Mouse (Mus musculus) thymus, adult 2 months (tissue): ENCODE data around the gene Tff3. TPM values are rescaled to one million over a fixed set of nuclear protein-coding genes. Genes with fewer than 3 reads are reported as not detected.
A peak's percentile ranks its signal among the peaks of the same experiment; 100 is the strongest.

Experiments
- DNase-seq: peaks from one replicate; pipeline ENCODE4 v3.0.0; 2021
- H3K27ac ChIP-seq: fragments of 200-500 bp; 2 replicates; pipeline ENCODE4 v1.5.1; 2012; ENCODE audit warnings: low read length, control low read depth; ENCODE audit not compliant: control insufficient read depth, insufficient read depth
- H3K27me3 ChIP-seq: fragments of 200-500 bp; 2 replicates; pipeline ENCODE4 v1.6.1; 2012; ENCODE audit warnings: mild to moderate bottlenecking, low read length, moderate library complexity, mixed read lengths; ENCODE audit not compliant: control insufficient read depth, insufficient read depth
- H3K36me3 ChIP-seq: fragments of 200-500 bp; 2 replicates; pipeline ENCODE4 v1.6.1; 2012; ENCODE audit warnings: mild to moderate bottlenecking, low read length, moderate library complexity; ENCODE audit not compliant: control insufficient read depth, insufficient read depth
- H3K4me1 ChIP-seq: fragments of 200-500 bp; replicated peaks from 2 replicates; pipeline ENCODE4 v1.6.1; 2012; ENCODE audit warnings: low read length; ENCODE audit not compliant: control insufficient read depth, insufficient read depth
- H3K4me3 ChIP-seq: fragments of 200-500 bp; 2 replicates; pipeline ENCODE4 v1.5.1; 2012; ENCODE audit warnings: mild to moderate bottlenecking, low read length, control low read depth, moderate library complexity; ENCODE audit not compliant: control insufficient read depth, insufficient read depth
- CTCF ChIP-seq: fragments of 200-500 bp; IDR thresholded peaks from 2 replicates; pipeline ENCODE4 v1.5.1; 2012; ENCODE audit warnings: mild to moderate bottlenecking, control low read depth, low read length, moderate library complexity, borderline replicate concordance; ENCODE audit not compliant: control insufficient read depth, poor library complexity, insufficient read depth; ENCODE audit errors: extremely low read depth
- POLR2A ChIP-seq: fragments of 200-500 bp; IDR thresholded peaks from 2 replicates; pipeline ENCODE4 v1.6.1; 2012; ENCODE audit warnings: mild to moderate bottlenecking, low read length, control low read depth, moderate library complexity; ENCODE audit not compliant: control insufficient read depth, poor library complexity, insufficient read depth; ENCODE audit errors: extremely low read depth
- WGBS: fragments of 180-500 bp; shearing (Covaris S2); methylation state at CpG from one replicate; pipeline ENCODE4 v1.1.7; 2018; 5-methylcytosine and 5-hydroxymethylcytosine counted together
- polyA plus RNA-seq: library from polyadenylated mRNA; depleted of rRNA; stranded (reverse); fragments of >200 nt; gene quantifications from 2 replicates; pipeline ENCODE4 v1.2.3, GENCODE M21; 2012

Tff3 gene
- polyA plus RNA-seq, 1 experiment: 10.4 TPM

DNA sequence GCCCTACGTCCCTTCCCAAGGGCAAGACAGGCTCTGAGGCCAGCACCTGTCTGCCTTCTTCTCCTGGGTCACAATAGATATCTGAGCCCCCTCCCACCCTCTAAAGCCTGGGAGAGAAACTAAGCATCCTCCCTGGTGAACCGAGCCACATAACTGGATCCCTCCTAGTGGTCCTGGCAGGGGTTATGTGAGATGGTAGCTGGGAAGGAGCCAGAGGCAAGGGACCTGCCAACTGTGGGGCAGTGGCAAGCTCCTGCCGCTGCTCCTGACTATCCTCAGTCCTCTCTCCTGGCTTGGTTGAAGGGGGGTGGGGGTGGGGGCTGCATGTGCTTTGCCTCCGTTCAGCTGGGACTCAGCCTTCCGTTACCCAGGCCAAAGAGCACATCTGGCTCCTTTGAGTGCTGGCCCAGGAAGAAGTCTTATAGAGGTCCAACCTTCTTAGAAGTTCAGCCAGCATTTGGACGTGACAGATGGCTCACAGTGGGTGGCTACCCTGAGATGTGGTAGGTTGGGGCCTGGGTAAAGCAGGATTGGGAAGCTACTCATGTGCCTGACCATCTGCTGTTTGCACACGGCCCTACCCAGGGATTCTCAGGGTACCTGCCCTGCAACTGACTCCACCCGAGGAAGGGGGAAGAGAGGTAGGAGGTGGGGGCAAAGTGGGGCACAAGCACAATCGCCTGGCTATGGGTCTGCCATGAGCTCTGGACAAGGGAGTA is 3.7 kb downstream of the Tff3 start:
- TF ChIP-seq POLR2A (no peak), CTCF (no peak)
- H3K36me3 ChIP-seq: no peaks in the 10 kb centered on the region
- H3K4me1 ChIP-seq: no peaks in the 10 kb centered on the region
- WGBS: 81% methylated on average over 9 of the region's 9 CpGs
- no peak overlapping the region for H3K4me3 ChIP-seq
- DNase-seq: no peak
- H3K27me3 ChIP-seq: no peaks in the 10 kb centered on the region
- H3K27ac ChIP-seq: no peak overlapping the region

DNA sequence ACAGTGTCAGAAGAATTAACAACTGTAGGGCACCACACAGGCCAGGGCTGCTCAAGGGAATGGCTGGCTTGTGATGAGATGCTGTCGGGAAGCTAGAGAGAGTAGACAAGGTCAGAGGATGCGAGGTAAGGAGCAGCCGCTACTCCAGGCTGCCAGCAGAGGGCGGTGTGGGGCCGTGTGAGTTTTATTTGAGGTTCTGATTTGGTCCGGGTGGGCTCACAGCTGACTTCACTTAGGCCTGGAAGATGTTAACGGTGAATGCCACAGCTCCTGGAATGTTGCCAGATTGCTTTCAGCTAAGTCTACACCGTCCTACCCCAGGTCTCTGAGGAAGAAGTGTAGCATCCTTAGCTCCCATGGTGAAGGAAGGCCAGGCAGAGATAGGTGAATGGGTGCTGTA is 7.5 kb downstream of the Tff3 start:
- no peak overlapping the region for H3K4me3 ChIP-seq
- TF ChIP-seq CTCF (peak; percentile 96), POLR2A (no peak)
- no peak overlapping the region for H3K27ac ChIP-seq
- H3K4me1 ChIP-seq: no peaks in the 10 kb centered on the region
- DNase-seq: peak; percentile 67
- WGBS: 6% methylated on average over 8 of the region's 8 CpGs
- no peaks in the 10 kb centered on the region for H3K27me3 ChIP-seq
- peaks cover 14% of the 10 kb centered on the region for H3K36me3 ChIP-seq

DNA sequence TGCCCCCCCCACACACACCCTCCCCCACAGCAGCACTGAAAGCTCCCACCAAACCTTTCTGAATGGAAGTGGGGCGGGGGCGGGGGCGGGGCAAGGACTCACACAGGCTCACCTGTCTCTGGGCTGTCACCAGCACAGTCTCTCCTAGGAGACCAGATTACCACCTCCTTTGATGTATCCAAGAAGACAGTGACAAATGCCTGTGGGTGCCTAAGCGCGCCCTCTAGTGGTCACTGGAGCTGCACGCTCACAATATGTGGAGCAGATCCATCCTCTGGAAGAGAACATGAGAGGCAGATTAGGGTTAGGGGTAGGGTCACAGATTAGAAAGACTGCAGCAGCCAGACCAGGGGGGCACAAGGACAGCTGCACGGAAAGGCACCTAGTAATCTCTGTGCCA is 10.0 kb downstream of the Tff3 start:
- H3K36me3 ChIP-seq: peaks cover 39% of the 10 kb centered on the region
- H3K27ac ChIP-seq: no peak overlapping the region
- 9% methylated on average over 7 of the region's 7 CpGs for WGBS
- TF ChIP-seq POLR2A: no peak
- TF ChIP-seq CTCF: peak; percentile 84; the same call in 1 of the 2 replicates
- no peaks in the 10 kb centered on the region for H3K27me3 ChIP-seq
- DNase-seq: peak; percentile 82
- no peaks in the 10 kb centered on the region for H3K4me1 ChIP-seq
- H3K4me3 ChIP-seq: no peak overlapping the region

DNA sequence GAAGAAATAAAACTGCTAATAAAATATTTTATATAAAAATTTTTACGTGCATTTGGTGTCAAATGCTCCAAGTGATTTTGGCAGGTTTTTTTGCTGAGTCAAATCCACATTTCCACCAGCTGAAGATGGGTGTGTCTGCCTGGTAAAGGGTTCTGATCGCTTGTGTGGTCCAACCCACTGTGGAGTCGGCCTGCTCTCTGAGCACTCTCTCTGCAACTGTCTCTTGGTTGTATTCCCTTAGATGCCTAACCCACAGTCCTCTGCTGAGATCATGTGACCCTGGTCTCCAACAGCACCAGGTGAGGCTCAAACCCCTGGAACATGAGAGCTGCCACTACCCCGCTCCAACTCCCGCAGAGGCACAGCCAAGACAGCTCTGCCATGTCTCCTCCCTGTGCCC is 11.5 kb downstream of the Tff3 start:
- Histone ChIP-seq H3K4me1 (no peaks in the 10 kb centered on the region), H3K27me3 (no peaks in the 10 kb centered on the region), H3K36me3 (peaks cover 54% of the 10 kb centered on the region), H3K4me3 (no peak overlapping the region), H3K27ac (no peak overlapping the region)
- WGBS: 93% methylated on average over 5 of the region's 5 CpGs
- no peak for TF ChIP-seq POLR2A
- no peak for TF ChIP-seq CTCF
- DNase-seq: no peak

DNA sequence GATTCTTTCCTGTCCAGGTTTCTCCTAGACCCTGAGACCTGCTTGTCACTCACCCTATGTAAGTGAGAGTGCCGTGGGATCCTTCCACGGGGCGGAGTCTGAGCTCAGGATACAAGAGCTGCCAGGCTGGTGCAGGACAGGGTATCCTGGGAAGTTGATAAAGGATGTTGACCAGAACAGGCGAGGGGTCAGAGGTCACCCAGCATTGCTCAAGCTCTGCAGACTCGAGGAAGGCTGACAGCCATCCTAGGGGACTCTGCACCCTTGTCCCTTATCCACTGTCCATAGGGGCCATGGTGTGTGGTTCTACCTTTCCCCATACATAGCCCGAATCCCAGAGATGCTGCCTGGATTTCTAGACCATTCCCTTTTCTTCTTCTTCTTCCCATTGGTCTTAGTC is 13.4 kb downstream of the Tff3 start:
- WGBS: 95% methylated on average over 6 of the region's 6 CpGs
- TF ChIP-seq CTCF (no peak), POLR2A (no peak)

DNA sequence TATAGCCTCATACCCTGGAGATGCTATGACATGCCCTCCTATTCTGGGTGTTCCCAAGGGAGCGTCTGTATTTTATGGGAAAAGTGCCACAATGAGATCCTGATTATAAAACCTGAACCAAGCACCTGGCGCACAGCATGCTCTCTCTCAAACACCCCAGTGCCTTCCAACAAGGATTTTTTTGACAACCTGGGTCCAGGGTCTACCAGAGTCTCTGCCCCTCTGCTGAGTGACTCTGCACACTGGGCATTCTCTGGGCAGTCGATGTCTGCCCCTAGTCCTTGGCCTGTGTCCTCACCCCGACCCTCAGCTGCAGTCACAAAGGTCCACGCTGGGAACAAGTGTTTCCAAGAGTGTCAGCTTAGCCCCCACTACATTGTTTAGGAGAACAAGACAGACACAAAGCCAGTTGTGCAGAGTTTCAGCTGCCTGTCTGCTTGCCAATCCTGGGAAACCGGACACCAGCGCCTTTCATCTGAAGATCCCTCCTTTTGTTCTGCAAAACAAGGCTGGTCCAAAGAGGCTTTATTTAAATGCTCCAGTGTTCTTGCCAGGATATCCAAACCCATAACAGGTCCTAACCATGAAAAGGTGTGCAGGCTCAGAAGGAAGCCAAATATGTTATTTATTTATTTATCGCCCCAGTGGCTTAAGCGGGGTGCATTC is 16.1 kb downstream of the Tff3 start:
- peaks cover 100% of the 10 kb centered on the region for H3K36me3 ChIP-seq
- 97% methylated on average over 9 of the region's 9 CpGs for WGBS
- no peak for DNase-seq
- H3K27me3 ChIP-seq: no peaks in the 10 kb centered on the region
- no peak overlapping the region for H3K4me3 ChIP-seq
- H3K27ac ChIP-seq: no peak overlapping the region
- TF ChIP-seq POLR2A (no peak), CTCF (no peak)
- H3K4me1 ChIP-seq: 0 out of 2 replicates have a peak, but pooled peaks cover 2% of the 10 kb centered on the region

More for the DNA sequence above, 13.4 kb downstream of the Tff3 start:
- Histone ChIP-seq H3K4me1 (no peaks in the 10 kb centered on the region), H3K27ac (no peak overlapping the region), H3K4me3 (no peak overlapping the region), H3K27me3 (no peaks in the 10 kb centered on the region), H3K36me3 (peaks cover 73% of the 10 kb centered on the region)
- no peak for DNase-seq
